Mouse (Mus musculus) layer of hippocampus, adult 9-11 months (tissue): ENCODE data around the gene Fbxw10.

Experiments used
- DNase-seq: peaks from one replicate; pipeline ENCODE4 v3.0.0; 2022

Gene Fbxw10

DNA sequence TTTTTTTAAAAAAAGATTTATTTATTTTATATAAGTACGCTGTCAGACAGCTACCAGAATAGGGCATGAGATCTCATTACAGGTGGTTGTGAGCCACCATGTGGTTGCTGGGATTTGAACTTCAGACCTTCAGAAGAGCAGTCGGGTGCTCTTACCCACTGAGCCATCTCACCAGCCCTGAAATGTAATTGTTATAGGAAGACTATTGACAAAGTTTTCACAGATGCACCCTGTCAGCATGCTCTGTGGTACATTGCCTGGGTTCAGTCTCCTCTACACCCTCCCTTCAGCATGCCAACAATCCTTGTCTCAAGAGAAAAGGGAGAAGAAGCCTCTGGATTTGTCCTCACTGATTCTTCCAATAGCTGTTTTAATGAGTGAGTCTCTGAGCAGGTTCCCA, 66.3 kb downstream of the Fbxw10 start:
- no peak for DNase-seq

GRCm38 (mm10) chr11:62914532-62914931, 67.7 kb downstream of the Fbxw10 start:
- no peak for DNase-seq

DNA sequence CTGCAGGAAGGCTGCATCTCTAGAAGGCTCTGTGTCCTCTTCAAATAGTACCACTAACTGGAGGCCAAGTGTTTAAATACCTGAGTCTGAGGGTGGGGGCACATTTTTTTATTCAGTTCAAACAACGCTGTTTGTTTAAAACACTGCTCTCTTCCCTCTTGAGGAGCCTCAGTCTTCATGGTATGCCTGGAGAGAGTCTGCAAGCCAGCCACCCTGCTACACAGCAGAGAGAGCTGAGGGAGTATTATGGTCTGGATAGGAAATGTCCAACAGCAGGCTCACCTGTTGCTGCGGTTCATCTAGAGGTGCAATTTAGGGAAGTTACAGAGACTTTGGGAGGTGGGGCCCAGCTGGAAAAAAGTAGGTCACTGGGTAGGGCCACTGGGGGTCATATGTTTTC, 68.6 kb downstream of the Fbxw10 start:
- no peak for DNase-seq

DNA sequence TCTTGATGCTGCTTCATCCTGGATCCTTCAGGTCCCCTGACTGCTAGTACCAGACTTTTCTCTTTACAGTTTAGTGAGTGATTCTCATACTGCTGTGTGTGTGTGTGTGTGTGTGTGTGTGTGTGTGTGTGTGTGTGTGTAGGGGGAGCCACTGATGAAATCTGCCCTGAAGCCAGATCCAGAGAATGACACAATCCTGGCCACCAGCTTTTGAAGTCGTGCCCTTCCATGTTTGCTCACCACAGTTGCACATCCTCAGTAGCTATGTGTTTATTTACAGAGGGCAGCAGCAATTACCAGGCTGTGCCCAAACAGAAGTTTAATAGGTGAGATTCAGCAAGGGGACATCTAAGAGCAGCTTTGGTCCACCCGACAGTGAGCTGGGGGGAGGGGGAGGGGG, 69.9 kb downstream of the Fbxw10 start:
- no peak for DNase-seq

DNA sequence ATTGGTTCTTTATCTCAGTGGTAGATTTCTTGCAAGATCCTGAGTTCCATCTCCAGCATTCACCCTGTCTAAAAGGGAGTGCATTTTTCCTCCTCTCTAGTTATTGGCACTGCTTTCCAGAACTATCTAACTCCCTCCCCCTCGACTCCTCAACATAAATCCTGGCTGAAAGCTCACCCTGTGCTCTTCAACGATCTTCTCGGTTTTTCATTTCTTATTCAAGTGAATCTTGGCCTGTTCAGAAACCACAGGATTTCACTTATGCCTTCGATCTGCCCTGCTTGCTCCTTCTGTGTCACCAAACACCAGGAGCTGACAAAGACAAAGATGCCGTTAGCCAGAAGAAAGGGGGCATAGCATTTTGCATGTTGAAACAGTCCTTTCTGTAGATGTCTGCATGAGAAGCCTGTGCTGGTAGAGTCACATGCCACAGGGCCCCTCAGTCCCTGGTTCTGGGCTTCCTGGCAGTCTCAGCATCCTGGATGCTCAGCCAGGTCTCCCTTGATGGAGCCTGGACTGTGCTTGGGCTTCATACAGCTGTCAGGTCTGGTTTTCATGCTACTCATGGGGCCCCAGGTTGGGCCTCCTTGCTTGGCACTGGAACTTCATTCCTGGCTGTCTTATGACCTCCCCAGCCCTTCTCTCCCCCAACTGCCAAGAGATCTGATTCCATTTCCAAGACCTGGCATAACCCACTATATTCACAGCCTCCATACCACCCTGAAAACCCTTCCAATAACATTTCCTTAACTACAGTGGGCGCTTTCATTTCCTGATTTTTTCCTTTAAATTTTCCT, 73.3 kb downstream of the Fbxw10 start:
- no peak for DNase-seq

DNA sequence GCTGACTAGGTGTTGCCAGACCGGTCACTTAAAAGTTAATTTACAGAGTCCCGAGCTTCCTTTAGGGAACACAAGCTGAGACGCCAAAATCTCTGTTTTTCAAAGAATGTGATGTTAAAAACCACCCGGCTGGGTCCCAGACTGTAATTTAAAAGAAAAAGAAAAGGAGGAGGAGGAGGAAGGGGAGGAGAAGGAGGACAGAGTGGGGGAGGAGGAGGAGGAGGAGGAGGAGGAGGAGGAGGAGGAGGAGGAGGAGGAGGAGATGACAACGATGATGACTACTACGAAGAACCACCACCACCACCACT, 73.8 kb downstream of the Fbxw10 start:
- DNase-seq: no peak

GRCm38 (mm10) chr11:62921052-62921977, 74.4 kb downstream of the Fbxw10 start:
- DNase-seq: peak; percentile 88

GRCm38 (mm10) chr11:62924091-62924761, 77.4 kb downstream of the Fbxw10 start:
- DNase-seq: no peak
